Mouse (Mus musculus) G1E (cell line): ENCODE measurements around the gene Cracr2b.

ENCODE experiments used
- CTCF ChIP-seq: IDR thresholded peaks from 2 replicates; pipeline ENCODE4 v1.5.1; 2012; ENCODE audit warnings: low read depth, low read length, inconsistent platforms, mixed read lengths
- GATA1 ChIP-seq: IDR thresholded peaks from 2 replicates; pipeline ENCODE4 v1.6.1; 2012; ENCODE audit warnings: borderline replicate concordance, low read length, inconsistent platforms, mixed read lengths
- GATA2 ChIP-seq: IDR thresholded peaks from 2 replicates; pipeline ENCODE4 v1.6.1; 2012; ENCODE audit warnings: low read depth, low read length, inconsistent platforms, borderline replicate concordance
- POLR2AphosphoS5 ChIP-seq: IDR thresholded peaks from 2 replicates; pipeline ENCODE4 v1.6.1; 2012; ENCODE audit warnings: low read depth, low read length, inconsistent platforms; ENCODE audit not compliant: insufficient replicate concordance
- TAL1 ChIP-seq: conservative IDR thresholded peaks from 2 replicates; pipeline ENCODE4 v1.6.1; 2012; ENCODE audit warnings: low read depth, low read length, inconsistent platforms, mixed read lengths

DNA sequence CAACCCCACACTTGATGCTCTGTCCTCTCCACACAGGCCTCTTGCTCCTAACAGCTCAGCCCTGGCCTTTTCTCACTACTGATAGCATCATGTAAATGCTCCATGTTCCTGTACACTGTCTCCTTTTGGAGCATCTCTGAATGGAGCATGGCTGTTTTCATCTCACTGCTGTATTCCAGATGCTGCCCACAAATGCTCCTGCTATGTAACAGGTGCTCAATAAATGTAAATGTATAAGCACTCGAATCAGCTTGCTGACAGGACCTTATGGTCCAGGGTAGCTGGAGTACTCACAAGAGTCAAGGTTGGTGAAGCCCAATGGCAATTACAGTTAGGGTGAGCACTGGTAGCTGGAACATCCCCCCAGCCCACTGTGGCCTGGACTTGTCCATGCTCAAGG lies 10.3 kb downstream of the Cracr2b start:
- TF ChIP-seq CTCF (no peak), TAL1 (no peak), GATA1 (no peak), POLR2AphosphoS5 (no peak), GATA2 (no peak)
